Mouse (Mus musculus): Measurements from ENCODE around the gene Ssxb6.
"Not testable (repeated sequence)": the region's sequence is repeated elsewhere in the genome, so short reads cannot be mapped to it uniquely, and the experiment has no call there.

Gene Ssxb6

GRCm38 (mm10) chrX:8548155-8548554 lies at the start of gene Ssxb6:
TSS of gene Ssxb6 (minus strand) at chrX:8548255.
- DNase-seq (ENCODE audit: low spot score) = not testable (repeated sequence)

- not testable (repeated sequence) for DNase-seq (ENCODE audit: low spot score)
Observed at GRCm38 (mm10) chrX:8591716-8592115, 43.7 kb upstream of the Ssxb6 start, which contains the start of gene Ssxb3. TSS of gene Ssxb3 (minus strand) at chrX:8591816.

GRCm38 (mm10) chrX:8524854-8525253 lies 23.2 kb downstream of the Ssxb6 start, which contains the start of gene Gm14459:
TSS of gene Gm14459 (minus strand) at chrX:8524954.
- no peak for DNase-seq (ENCODE audit: low spot score)
